Mouse (Mus musculus): Measurements from ENCODE around the gene Tbcb. TPM values are rescaled to one million over a fixed set of nuclear protein-coding genes. Genes with fewer than 3 reads are reported as not detected.
"Not testable (repeated sequence)": the region's sequence is repeated elsewhere in the genome, so short reads cannot be mapped to it uniquely, and the experiment has no call there.

Gene Tbcb
- polyA plus RNA-seq, 1 experiment from 2014 or later, result 126 TPM

- Histone ChIP-seq H3K4me1 (replicated peaks; ENCODE audit: control insufficient read depth, insufficient read depth, low read length) (no peaks in the 10 kb centered on the region), H3K9ac (ENCODE audit: low read depth, low read length) (no peak overlapping the region), H3K9me3 (ENCODE audit: control insufficient read depth, low read length) (no peaks in the 10 kb centered on the region), H3K27ac (ENCODE audit: low read depth, low read length) (no peak overlapping the region), H3K36me3 (ENCODE audit: control insufficient read depth, insufficient read depth, low read length) (peaks cover 4% of the 10 kb centered on the region; the same call in 1 of the 2 replicates), H3K4me3 (ENCODE audit: low read depth, low read length) (no peak overlapping the region), H3K27me3 (replicated peaks; ENCODE audit: control insufficient read depth, insufficient read depth, low read length) (no peaks in the 10 kb centered on the region), H3K4me2 (no peak overlapping the region)
- DNase-seq (ENCODE audit: low spot score), result no peak
- 86% methylated on average over 3 of the region's 3 CpGs for WGBS
- ATAC-seq (replicated peaks; ENCODE audit: low FRiP score), result no peak
These were observed 34.7 kb upstream of the Tbcb start for GRCm38 (mm10) chr7:30266780-30267179.

GRCm38 (mm10) chr7:30265935-30266334 is 33.9 kb upstream of the Tbcb start:
- Histone ChIP-seq H3K9ac (ENCODE audit: low read depth, low read length) (no peak overlapping the region), H3K27ac (ENCODE audit: low read depth, low read length) (no peak overlapping the region), H3K9me3 (ENCODE audit: control insufficient read depth, low read length) (no peaks in the 10 kb centered on the region), H3K27me3 (replicated peaks; ENCODE audit: control insufficient read depth, insufficient read depth, low read length) (no peaks in the 10 kb centered on the region), H3K4me3 (ENCODE audit: low read depth, low read length) (no peak overlapping the region), H3K4me2 (no peak overlapping the region), H3K4me1 (replicated peaks; ENCODE audit: control insufficient read depth, insufficient read depth, low read length) (no peaks in the 10 kb centered on the region), H3K36me3 (ENCODE audit: control insufficient read depth, insufficient read depth, low read length) (peaks cover 2% of the 10 kb centered on the region; the same call in 1 of the 2 replicates)
- DNase-seq (ENCODE audit: low spot score) (no peak), ATAC-seq (replicated peaks; ENCODE audit: low FRiP score) (no peak)
- 85% methylated on average over 7 of the region's 7 CpGs for WGBS

- no peak for ATAC-seq (replicated peaks; ENCODE audit: low FRiP score)
- no peak for DNase-seq (ENCODE audit: low spot score)
- WGBS, result 94% methylated on average over 5 of the region's 5 CpGs
These were observed 33.5 kb upstream of the Tbcb start for GRCm38 (mm10) chr7:30265531-30265930.

GRCm38 (mm10) chr7:30265041-30265440 is 33.0 kb upstream of the Tbcb start:
- Histone ChIP-seq H3K9ac (ENCODE audit: low read depth, low read length) (no peak overlapping the region), H3K4me2 (no peak overlapping the region), H3K9me3 (ENCODE audit: control insufficient read depth, low read length) (no peaks in the 10 kb centered on the region), H3K27ac (ENCODE audit: low read depth, low read length) (no peak overlapping the region), H3K4me3 (ENCODE audit: low read depth, low read length) (no peak overlapping the region), H3K27me3 (replicated peaks; ENCODE audit: control insufficient read depth, insufficient read depth, low read length) (no peaks in the 10 kb centered on the region), H3K36me3 (ENCODE audit: control insufficient read depth, insufficient read depth, low read length) (no peaks in the 10 kb centered on the region), H3K4me1 (replicated peaks; ENCODE audit: control insufficient read depth, insufficient read depth, low read length) (no peaks in the 10 kb centered on the region)
- DNase-seq (ENCODE audit: low spot score) (no peak), ATAC-seq (replicated peaks; ENCODE audit: low FRiP score) (no peak; the same call in 1 of the 2 replicates)
- WGBS, result 56% methylated on average over 2 of the region's 2 CpGs

More at GRCm38 (mm10) chr7:30265531-30265930, 33.5 kb upstream of the Tbcb start:
- Histone ChIP-seq H3K4me2 (no peak overlapping the region), H3K9ac (ENCODE audit: low read depth, low read length) (no peak overlapping the region), H3K4me3 (ENCODE audit: low read depth, low read length) (no peak overlapping the region), H3K27me3 (replicated peaks; ENCODE audit: control insufficient read depth, insufficient read depth, low read length) (no peaks in the 10 kb centered on the region), H3K4me1 (replicated peaks; ENCODE audit: control insufficient read depth, insufficient read depth, low read length) (no peaks in the 10 kb centered on the region), H3K9me3 (ENCODE audit: control insufficient read depth, low read length) (no peaks in the 10 kb centered on the region), H3K36me3 (ENCODE audit: control insufficient read depth, insufficient read depth, low read length) (no peaks in the 10 kb centered on the region), H3K27ac (ENCODE audit: low read depth, low read length) (no peak overlapping the region)

GRCm38 (mm10) chr7:30251956-30252954 is 20.2 kb upstream of the Tbcb start:
- 79% methylated on average over 12 of the region's 12 CpGs for WGBS
- Histone ChIP-seq H3K27ac (ENCODE audit: low read depth, low read length) (no peak overlapping the region), H3K9ac (ENCODE audit: low read depth, low read length) (no peak overlapping the region), H3K36me3 (ENCODE audit: control insufficient read depth, insufficient read depth, low read length) (peaks cover 6% of the 10 kb centered on the region; the same call in 1 of the 2 replicates), H3K4me1 (replicated peaks; ENCODE audit: control insufficient read depth, insufficient read depth, low read length) (no peaks in the 10 kb centered on the region), H3K4me3 (ENCODE audit: low read depth, low read length) (no peak overlapping the region), H3K4me2 (no peak overlapping the region), H3K27me3 (replicated peaks; ENCODE audit: control insufficient read depth, insufficient read depth, low read length) (no peaks in the 10 kb centered on the region), H3K9me3 (ENCODE audit: control insufficient read depth, low read length) (no peaks in the 10 kb centered on the region)
- ATAC-seq (replicated peaks; ENCODE audit: low FRiP score) (no peak), DNase-seq (ENCODE audit: low spot score) (no peak)

- H3K4me1 ChIP-seq (replicated peaks; ENCODE audit: control insufficient read depth, insufficient read depth, low read length); H3K27me3 ChIP-seq (replicated peaks; ENCODE audit: control insufficient read depth, insufficient read depth, low read length); ATAC-seq (replicated peaks; ENCODE audit: low FRiP score); H3K9ac ChIP-seq (ENCODE audit: low read depth, low read length); H3K4me2 ChIP-seq; H3K9me3 ChIP-seq (ENCODE audit: control insufficient read depth, low read length); H3K27ac ChIP-seq (ENCODE audit: low read depth, low read length); DNase-seq (ENCODE audit: low spot score); H3K4me3 ChIP-seq (ENCODE audit: low read depth, low read length): not testable (repeated sequence)
- peaks cover 13% of the 10 kb centered on the region; the same call in 1 of the 2 replicates for H3K36me3 ChIP-seq (ENCODE audit: control insufficient read depth, insufficient read depth, low read length)
- 78% methylated on average over 3 of the region's 3 CpGs for WGBS
These were observed 5.3 kb upstream of the Tbcb start for GRCm38 (mm10) chr7:30237374-30237773.

- 72% methylated on average over 4 of the region's 4 CpGs for WGBS
- DNase-seq (ENCODE audit: low spot score) (no peak), ATAC-seq (replicated peaks; ENCODE audit: low FRiP score) (no peak)
- Histone ChIP-seq H3K36me3 (ENCODE audit: control insufficient read depth, insufficient read depth, low read length) (0 out of 2 replicates have a peak, but pooled peaks cover 4% of the 10 kb centered on the region), H3K9ac (ENCODE audit: low read depth, low read length) (no peak within 1 kb of the TSS), H3K27ac (ENCODE audit: low read depth, low read length) (no peak within 1 kb of the TSS), H3K4me2 (no peak within 1 kb of the TSS), H3K4me3 (ENCODE audit: low read depth, low read length) (no peak within 1 kb of the TSS), H3K9me3 (ENCODE audit: control insufficient read depth, low read length) (no peaks in the 10 kb centered on the region), H3K27me3 (replicated peaks; ENCODE audit: control insufficient read depth, insufficient read depth, low read length) (no peaks in the 10 kb centered on the region), H3K4me1 (replicated peaks; ENCODE audit: control insufficient read depth, insufficient read depth, low read length) (peaks cover 5% of the 10 kb centered on the region)
These were observed 3.6 kb upstream of the Tbcb start, which contains the start of gene Ovol3 for GRCm38 (mm10) chr7:30235625-30236024. Ovol3 (minus strand) TSS chr7:30235725.

- no peak overlapping the region for H3K4me3 ChIP-seq (ENCODE audit: low read depth, low read length)
- no peaks in the 10 kb centered on the region for H3K27me3 ChIP-seq (replicated peaks; ENCODE audit: control insufficient read depth, insufficient read depth, low read length)
- no peak for ATAC-seq (replicated peaks; ENCODE audit: low FRiP score)
- no peak overlapping the region for H3K4me2 ChIP-seq
- H3K9me3 ChIP-seq (ENCODE audit: control insufficient read depth, low read length), result no peaks in the 10 kb centered on the region
- H3K9ac ChIP-seq (ENCODE audit: low read depth, low read length), result no peak overlapping the region
- WGBS, result 87% methylated on average over 8 of the region's 8 CpGs
- H3K4me1 ChIP-seq (replicated peaks; ENCODE audit: control insufficient read depth, insufficient read depth, low read length), result peaks cover 5% of the 10 kb centered on the region
- no peaks in the 10 kb centered on the region for H3K36me3 ChIP-seq (ENCODE audit: control insufficient read depth, insufficient read depth, low read length)
- H3K27ac ChIP-seq (ENCODE audit: low read depth, low read length), result no peak overlapping the region
- DNase-seq (ENCODE audit: low spot score), result no peak
These were observed 3.0 kb upstream of the Tbcb start for GRCm38 (mm10) chr7:30235091-30235490.

Data from liver, embryonic 11.5 days (tissue).